Mouse (Mus musculus): ENCODE results near the gene Mks1.

Mks1 gene

DNA sequence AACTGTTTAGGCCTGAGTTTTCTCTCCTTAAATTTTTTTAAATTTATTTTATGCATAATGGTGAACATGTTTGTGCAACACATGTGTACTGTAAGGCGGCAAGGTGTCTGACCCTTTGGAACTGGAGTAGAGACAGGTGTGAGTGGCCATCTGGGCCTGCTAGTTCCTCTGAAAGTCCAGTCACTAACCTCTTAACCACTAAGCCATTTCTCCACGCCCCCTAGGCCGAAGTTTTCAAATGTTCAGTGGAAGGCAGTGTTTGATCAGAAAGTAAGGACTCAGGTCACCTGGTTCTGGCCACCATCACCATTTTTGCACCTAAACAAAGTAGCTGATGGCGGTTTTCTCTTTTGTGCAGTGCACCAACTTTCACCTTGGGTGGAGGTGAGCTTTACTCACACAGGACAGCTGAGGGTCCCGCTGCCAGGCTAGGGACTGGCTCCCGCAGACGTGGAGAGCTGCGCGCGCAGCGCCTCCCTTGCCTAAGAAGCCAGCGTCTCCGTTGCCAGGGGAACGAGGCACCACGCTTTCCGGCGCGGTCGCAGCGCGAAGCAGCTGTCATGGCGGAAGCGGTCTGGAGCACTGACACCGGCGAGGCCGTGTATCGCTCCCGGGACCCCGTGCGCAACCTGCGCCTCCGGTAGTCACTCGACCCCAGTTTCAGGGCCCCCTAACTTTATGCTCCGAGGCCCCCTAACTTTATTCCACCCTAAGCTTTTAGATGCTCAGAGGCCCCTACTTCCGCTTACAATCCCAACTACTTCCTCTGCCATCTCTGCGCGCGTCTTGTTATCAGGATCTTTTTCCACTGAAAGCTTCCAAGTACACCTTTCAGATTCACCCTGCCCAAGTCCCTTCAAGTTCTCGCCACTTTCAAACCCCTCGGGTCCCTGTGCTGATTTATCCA is at the start of gene Mks1:
Mks1 (plus strand) TSS at position 526 of the 907 bp plus-strand sequence.
- peak; percentile 93 to 94 for DNase-seq

GRCm38 (mm10) chr11:87805448-87805847 is 47.6 kb upstream of the Mks1 start:
- DNase-seq = peak; percentile 37 to 53

GRCm38 (mm10) chr11:87807433-87807832 is 45.6 kb upstream of the Mks1 start:
- DNase-seq = no peak

- DNase-seq = no peak
These were observed 44.8 kb upstream of the Mks1 start for GRCm38 (mm10) chr11:87808236-87808635.

DNA sequence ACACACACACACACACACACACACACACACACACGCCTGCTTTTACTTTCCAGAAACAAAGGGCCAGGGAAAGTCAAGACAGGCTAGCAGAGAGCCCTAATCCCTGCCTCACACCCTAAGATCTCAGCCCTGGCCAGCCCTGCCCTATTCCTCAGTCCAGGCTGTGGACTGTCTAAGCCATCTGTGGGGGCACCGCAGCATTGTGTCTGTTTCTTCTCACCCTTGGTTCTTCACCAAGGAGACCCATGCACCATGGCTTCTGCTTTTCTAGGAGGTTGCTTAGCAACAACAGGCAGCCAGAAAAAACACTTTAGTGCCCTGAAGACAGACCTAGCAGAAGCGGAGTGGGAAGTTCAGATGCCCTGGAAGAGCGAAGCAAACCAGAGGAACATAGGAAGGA is 41.6 kb upstream of the Mks1 start:
- no peak for DNase-seq

DNA sequence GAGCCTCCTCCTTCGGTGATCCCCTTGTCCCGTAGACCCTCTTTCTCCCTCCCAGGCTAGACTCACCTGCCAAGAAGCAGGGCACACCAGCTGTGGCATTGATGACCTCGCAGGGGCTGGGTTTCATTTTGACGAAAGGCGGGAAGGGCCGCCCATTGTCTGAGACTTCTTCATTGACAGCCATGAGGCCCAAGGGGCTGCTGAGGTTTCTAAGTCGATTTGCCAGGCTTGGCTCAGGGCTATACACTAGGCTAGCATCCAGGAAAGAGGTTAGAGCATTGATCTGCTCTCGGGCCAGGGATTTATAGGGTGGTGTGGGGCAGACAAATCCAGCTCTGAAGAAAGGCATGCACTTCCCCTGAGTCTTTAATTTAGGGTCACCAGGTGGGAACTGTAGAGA is 38.2 kb upstream of the Mks1 start:
- peak in 1 of 2 experiments; percentile 33 for DNase-seq

GRCm38 (mm10) chr11:87816707-87817442 is 36.1 kb upstream of the Mks1 start:
- peak; percentile 93 to 94 for DNase-seq

- DNase-seq = no peak
These were observed 35.6 kb upstream of the Mks1 start for GRCm38 (mm10) chr11:87817443-87817773.

GRCm38 (mm10) chr11:87821502-87821901 is 31.5 kb upstream of the Mks1 start:
- no peak for DNase-seq

GRCm38 (mm10) chr11:87828239-87828900 is 24.6 kb upstream of the Mks1 start, which contains the start of gene Lpo:
Lpo (minus strand) TSS chr11:87828289.
- DNase-seq = no peak

GRCm38 (mm10) chr11:87840676-87841075 is 12.3 kb upstream of the Mks1 start:
- DNase-seq = no peak

DNA sequence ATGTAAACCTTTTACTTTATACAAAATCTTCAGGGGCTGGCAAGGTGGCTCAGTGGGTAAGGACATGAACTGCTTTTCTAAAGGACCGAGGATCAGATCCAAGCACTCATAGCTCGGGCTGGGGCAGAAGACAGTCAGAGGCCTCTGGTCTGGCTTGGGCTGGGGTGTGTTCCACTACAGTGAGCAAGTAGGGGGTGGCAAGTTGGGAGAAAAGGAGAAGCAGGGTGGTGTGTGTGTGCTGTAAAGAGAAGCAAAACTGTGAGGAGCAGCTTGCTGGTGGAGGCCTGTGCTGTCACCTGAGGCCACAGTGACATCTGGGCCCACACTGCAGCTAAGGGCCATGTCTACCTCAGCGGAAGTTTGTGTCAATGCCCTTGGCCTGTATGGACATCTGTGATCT is 11.6 kb upstream of the Mks1 start:
- DNase-seq = no peak

GRCm38 (mm10) chr11:87846968-87847600 is 5.9 kb upstream of the Mks1 start:
- DNase-seq = no peak

DNA sequence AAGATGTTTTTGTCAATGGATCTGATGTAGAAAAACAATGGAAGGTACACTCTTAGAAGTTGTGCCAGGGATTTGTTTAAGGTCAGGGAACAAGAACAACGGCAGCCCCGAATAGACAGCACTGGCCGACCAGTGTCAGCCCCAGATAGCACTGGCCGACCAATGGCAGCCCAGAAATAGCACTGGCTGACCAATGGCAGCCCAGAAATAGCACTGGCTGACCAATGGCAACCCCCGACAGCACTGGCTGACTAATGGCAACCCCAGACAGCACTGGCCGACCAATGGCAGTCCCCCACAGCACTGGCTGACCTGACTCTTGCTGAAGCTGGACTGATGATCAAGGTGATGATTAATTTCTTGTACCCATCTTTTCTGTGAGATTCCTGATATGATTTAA is 5.1 kb upstream of the Mks1 start:
- DNase-seq = no peak

- peak in 1 of 2 experiments; percentile 25 for DNase-seq
These were observed 561 bp downstream of the Mks1 start for GRCm38 (mm10) chr11:87853597-87853954.

GRCm38 (mm10) chr11:87854550-87854949 is 1.5 kb downstream of the Mks1 start:
- no peak for DNase-seq

DNA sequence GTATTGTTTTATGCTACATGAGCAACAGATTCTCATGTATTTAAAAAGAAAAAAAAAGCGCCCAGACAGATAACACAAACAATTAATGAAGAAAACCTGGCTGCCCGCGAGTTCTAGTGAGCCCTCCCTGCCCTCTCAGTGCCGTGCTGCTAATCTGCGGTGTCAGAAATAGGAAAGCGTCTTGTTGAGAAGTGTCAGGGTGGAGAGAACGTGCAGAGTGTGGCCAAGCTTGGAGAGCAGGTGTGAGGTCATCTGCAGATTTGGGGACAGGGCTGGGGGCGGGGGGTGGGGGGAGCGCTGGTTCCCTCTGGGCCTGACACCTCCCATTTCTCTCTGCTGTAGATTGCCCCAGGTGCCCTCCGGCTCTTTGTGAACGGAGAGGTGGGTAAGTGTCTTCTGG is 6.3 kb downstream of the Mks1 start:
- DNase-seq = no peak

DNA sequence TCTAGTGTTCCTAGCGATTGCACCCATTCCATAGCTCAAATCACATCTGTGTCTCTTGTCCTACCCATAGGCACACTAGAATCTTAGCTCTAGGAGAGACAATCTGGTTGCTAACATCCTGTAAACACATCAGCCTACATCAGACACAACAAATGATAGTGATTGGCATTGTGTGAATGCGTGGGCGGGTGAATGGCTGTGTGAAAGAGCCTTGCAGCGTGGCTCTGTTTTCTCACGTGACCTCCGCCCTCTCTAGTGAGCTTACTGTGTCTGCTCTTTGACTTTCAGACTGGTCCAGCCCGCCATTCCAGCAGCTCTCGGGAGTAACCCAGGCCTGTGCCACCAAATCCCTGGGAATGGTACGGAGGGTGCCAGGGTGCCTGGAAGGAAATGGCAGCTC is 7.4 kb downstream of the Mks1 start:
- no peak for DNase-seq

- DNase-seq = no peak
These were observed 9.8 kb downstream of the Mks1 start for GRCm38 (mm10) chr11:87862805-87863204.

GRCm38 (mm10) chr11:87866891-87867290 is 13.9 kb downstream of the Mks1 start:
- peak; percentile 22 to 56 for DNase-seq

- DNase-seq = no peak
These were observed 17.1 kb downstream of the Mks1 start for GRCm38 (mm10) chr11:87870096-87870495.

DNA sequence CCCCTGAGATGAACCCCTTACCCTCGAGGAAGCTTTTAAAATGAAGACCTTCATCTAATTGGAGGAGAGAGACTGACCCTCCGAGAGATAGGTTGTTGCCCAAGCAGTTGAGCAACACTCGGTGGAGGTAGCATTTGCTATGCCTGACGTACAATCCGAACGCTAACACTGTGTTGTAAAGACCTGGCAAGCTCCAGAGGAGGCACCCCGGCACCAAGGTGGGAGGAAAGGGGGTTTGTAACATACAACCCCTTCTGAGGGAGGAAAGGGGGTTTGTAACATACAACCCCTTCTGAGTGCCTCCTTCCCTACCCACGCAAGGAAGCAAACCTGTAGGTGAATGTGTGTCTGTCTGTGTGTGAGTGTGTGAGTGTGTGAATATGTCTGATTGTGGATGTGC is 18.8 kb downstream of the Mks1 start:
- DNase-seq = no peak

GRCm38 (mm10) chr11:87875436-87875835 is 22.4 kb downstream of the Mks1 start, which contains the start of gene Epx:
Epx (minus strand) TSS chr11:87875536.
- no peak for DNase-seq
